Mouse (Mus musculus) CD4-positive, CD25-positive, alpha-beta regulatory T cell, adult 4 months (primary cell): ENCODE measurements around the gene Vkorc1l1. TPM values are rescaled to one million over a fixed set of nuclear protein-coding genes. Genes with fewer than 3 reads are reported as not detected.
"Not testable (repeated sequence)": the region's sequence is repeated elsewhere in the genome, so short reads cannot be mapped to it uniquely, and the experiment has no call there.

ENCODE experiments used
- ATAC-seq: one replicate; pipeline ENCODE4 v1.8.0; 2017
- polyA plus RNA-seq, 2 experiments: library from polyadenylated mRNA; unstranded; fragments of 100-300 nt; shearing (Covaris generic); gene quantifications; one replicate each; pipeline ENCODE4 v1.2.1; 2017

Vkorc1l1 gene
- 1 to 10 TPM; 5.0 to 6.2 TPM for polyA plus RNA-seq

DNA sequence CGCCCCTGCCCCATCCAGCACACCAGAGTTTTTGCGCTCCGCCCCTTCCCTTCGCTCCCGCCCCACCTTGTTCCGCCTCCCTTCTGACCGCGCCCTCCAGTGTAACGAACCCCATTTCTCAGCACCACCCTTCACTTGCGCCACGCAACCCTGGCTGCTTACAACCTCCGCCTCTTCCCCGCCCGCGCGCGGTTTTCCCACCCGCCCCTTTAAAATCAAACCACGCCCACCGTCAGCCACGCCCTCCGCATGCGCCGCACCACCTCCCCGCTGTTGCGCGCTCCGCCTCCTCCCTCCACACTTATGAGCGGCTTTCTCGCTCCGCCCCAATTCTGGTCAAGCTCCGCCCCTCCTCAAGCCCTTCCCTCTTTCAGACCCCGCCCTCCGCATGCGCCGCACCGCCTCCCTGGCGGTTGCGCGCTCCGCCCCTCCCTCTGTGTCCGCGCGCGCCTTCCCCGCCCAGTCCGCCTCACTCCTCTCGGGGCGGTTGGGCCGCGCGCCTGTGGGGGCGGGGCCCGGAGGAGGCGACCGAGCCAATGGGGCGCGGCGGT, at the start of gene Vkorc1l1:
Vkorc1l1 (plus strand) TSS at position 476 of the 551 bp plus-strand sequence.
- peak; percentile 91 for ATAC-seq

DNA sequence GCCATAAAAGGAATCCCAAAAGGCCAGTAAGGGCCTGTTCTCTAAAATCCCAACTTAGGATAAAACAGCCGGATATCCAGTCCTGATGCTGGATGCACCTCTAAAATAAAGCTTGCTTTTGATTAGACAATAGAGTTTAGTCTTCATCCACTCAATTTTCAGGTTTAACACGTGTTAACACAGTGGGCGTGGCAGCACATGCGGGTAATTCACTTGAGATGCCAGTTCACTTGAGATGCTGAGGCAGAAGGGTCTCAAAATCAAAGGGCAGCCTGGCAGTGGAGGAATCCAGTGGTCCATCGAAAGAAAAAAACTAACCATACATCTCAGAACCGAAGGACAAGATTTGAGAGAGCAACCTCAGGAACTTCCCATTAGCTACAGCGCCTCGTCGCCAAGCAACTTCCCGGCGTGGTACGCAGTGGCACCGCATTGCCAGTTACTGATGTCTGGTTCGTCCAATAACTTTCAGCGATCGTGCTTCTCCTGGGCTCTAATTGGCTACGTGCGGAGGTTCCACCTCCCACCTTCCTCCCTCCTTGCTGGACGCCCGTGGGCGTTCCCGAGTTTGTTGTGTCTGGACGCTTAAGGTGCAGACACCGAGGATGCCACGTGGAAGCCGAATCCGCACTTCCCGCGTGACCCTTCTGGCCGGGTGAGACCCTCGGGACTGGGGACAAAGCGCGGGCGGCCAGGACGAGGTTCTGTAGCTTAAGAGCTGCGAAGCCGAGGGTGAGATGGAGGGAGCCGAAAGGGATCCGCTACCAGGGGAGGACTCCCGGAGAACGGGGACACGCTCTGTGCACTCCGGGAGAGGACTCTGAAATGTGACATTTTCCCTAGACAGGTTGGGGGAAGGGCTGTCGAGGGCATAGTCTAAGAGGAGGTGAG, 46.3 kb upstream of the Vkorc1l1 start, which contains the start of gene Zbed5:
Zbed5 (plus strand) TSS at position 526 of the 891 bp plus-strand sequence.
- peak; percentile 100 for ATAC-seq

DNA sequence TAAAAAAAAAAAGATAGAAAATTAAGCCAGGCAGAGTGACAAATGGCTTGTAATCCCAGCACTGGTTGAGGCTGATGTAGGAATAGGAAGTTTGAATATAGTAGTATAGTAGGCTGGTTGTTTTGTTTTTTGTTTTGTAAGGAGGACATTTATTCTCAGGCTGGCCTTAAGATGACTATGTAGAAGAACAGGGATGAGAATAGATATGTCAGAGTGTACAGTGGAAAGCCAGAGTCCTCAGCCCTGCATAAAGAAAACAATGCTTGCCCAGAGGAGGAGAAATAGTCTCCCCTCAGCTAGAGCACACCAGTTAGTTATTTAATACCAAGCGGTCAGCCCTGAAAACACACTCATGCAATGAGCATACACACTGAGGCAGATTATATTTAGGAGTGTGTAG, 43.3 kb upstream of the Vkorc1l1 start, which contains the start of gene Phkg1:
Phkg1 (minus strand) TSS at position 101 of the 400 bp plus-strand sequence.
- no peak for ATAC-seq

DNA sequence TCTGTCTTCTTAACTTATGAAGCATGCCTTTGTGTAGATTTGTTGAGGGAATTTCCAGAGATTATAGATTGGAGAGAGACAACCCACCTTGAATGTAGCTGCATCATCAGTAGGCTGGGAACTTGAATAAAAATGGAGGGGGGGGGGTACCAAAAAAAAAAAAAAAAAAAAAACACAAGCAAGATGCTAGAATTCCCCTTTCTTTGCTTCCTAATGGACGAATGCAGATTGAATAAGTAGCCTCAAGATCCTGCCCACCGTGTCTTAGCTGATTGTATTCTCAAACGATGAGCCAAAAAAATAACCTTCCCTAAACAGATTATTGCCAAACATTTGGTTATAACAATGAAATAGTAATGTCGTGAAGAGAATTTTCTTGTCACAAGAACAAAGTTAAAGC, 34.0 kb upstream of the Vkorc1l1 start:
- ATAC-seq = no peak

DNA sequence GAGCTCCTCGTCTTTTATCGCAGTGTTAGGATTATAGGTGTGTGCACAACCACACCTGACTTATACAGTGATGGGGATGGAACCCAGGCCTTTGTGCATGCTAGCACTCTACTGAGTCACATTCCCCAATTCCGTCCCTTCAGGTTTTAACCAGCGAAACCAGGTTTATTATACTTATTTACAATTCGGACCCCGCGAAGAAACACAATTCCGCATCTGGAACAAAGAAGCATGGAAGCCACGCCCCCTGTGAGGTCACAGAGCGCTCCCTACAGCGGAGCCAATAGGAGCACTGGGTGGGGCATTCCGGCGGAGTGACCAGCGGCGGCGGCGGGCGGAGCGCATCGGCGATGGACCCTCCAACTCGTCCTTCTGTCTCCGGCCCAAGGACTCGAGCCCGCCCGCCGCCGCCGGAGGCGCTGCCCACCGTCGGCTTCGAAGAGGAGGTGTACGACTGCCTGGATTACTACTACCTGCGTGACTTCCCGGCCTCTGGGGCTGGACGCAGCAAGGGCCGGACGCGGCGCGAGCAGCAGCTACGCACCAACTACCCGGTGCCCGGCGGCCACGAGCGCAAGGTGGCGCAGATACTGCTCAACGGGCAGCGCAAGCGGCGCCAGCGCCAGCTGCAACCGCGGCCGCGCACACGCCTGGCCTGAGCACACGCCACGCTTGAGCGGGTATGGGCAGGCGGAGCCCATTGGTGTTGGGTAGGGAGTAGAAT, 33.4 kb upstream of the Vkorc1l1 start, which contains the start of gene Nupr1l:
Nupr1l (plus strand) TSS at position 299 of the 724 bp plus-strand sequence.
- peak; percentile 83 for ATAC-seq

DNA sequence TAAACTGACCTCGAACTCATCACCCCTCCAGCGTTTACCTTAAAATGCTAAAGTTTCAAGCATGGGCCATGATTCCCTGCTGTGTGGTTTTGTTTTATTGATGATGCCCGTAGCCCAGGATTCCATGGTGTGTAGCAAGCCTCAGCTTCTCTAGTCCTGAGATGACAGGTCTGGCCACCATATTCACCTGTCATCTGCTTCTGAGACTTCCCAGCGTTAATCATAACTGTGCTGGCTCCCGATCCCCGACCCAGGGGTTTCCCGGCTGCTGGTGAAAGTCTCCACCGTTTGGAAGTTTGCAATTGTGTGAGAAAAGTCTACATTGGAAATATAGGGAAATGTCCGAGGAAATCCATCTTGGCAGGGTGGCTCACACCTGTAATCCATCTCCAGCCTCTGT, 32.6 kb upstream of the Vkorc1l1 start:
- no peak for ATAC-seq

DNA sequence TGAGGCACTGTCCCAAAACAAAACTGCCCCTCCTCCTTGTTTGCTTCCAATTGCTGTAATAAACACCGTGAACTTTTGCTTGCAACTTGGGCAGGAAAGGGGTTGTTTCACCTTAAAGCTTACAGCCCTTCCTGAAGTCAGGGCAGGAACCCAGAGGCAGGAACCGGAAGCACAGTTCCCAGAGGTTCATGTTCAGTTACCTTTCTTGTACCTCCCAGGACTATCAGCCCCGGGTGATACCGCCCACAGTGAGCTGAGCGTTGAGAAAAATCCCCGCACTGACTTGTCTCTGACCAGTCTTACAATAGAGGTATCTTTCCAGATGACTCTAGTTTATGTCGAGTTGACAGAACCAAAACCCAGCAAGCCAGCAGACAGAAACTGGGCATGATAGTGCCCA, 32.2 kb upstream of the Vkorc1l1 start:
- ATAC-seq = no peak

DNA sequence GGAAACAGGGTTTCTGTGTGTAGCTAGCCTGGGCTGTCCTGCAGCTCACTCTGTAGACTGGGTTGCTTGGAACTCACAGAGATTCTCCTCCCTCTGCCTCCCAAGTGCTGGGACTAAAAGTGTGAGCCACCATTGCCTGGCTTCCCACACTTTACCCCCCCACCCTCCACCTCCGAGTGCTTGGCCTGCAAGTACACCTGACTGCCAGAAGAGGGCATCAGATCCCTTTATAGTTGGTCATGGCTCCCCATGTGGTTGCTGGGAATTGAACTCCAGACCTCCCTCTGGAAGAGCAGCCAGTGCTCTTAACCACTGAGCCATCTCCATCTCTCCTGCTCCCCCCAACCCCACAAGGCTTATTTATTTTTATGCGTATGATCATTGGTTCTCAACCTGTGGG, 27.7 kb upstream of the Vkorc1l1 start:
- ATAC-seq = peak; percentile 90

DNA sequence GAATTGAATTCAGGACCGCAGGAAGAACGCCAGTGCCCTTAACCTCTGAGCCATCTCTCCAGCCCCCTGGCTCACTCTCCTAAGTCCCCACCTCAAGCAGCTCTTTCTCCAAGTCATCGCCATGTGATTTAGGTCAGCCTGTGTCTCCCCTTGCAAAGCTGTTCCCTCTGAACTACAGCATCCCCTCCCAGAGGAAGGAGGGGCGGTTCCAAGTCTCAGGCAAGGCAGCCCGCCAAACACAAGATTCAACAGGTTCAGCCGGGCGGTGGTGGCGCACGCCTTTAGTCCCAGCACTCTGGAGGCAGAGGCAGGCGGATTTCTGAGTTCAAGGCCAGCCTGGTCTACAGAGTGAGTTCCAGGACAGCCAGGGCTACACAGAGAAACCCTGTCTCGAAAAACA, 26.3 kb upstream of the Vkorc1l1 start:
- not testable (repeated sequence) for ATAC-seq

DNA sequence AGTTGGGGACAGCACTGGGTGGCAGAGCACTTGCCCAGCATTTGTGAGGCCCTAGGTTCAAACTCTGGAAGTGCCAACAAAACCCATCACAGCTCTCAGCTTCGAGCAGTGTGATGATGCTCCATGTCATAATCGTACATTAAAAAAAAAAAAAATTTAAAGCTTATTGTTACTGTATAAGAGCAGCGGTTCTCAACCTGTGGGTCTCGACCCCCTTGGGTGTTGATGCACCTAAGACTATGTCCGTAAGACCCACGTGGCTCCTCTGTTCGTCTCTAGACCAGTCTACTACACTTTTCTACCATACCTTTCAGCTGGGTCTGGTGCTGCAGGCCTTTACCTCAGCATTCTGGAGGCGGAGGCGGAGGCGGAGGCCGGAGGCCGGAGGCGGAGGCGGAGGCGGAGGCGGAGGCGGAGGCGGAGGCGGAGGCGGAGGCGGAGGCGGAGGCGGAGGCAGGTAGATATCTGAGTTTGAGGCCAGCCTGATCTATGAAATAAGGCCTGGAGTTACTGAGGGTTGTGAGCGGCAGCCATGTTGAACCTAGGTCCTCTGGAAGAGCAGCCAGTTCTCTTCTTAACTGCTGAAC, 23.6 kb upstream of the Vkorc1l1 start:
- ATAC-seq = no peak

DNA sequence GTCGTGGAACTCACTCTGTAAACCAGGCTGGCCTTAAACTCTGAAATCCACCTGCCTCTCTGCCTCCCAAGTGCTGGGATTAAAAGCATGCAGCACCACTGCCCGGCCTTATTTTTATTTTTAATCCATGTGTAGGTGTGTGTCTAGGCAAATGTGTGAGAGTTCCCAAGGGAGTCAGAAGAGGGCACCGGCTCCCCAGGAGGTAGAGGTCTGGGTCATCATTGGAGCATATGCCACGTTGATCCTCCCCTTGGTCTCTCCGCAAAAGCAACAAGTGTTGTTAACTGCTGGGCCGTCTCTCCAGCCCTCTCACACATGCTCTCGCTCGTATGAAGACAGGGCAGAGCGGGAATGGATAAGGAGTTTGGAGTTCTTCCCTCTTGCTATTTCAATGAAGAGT, 23.0 kb upstream of the Vkorc1l1 start:
- no peak for ATAC-seq

DNA sequence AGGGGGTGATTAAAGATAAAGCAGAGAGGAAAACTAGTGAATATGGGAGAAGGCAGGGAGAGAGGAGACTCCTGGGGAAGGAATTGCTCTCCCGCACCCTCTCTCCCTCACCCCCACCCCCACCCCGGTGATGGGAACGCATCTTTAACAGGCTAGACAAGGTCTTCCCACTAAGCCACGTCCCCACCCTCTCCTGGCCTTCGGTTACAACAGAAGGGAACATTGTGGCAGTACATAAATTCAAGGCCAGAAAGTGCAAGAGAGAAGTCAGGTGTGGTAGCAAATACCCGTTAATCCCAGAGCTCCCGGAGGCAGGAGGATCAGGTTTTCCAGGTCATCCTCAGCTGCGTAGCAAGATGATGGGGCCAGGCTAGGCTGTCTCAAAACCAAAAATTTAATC, 22.4 kb upstream of the Vkorc1l1 start:
- ATAC-seq = no peak

DNA sequence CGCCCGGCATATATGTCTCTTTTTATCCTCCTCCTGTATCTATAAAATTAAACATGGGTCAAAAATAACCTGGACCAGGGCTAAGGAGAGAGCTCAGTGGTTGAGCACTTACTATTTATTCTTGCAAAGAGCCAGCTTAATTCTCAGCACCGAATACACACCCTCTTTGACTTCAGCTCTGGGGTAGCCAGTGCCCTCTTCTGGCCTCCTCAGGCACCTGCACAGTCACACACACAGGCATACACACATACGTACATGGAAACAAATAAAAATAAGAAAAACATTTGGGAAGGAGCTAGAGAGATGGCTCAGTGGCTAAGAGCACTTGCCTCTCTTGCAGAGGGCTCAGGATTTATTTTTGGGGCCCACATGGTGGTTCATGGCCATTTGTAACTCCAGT, 19.8 kb upstream of the Vkorc1l1 start:
- no peak for ATAC-seq

DNA sequence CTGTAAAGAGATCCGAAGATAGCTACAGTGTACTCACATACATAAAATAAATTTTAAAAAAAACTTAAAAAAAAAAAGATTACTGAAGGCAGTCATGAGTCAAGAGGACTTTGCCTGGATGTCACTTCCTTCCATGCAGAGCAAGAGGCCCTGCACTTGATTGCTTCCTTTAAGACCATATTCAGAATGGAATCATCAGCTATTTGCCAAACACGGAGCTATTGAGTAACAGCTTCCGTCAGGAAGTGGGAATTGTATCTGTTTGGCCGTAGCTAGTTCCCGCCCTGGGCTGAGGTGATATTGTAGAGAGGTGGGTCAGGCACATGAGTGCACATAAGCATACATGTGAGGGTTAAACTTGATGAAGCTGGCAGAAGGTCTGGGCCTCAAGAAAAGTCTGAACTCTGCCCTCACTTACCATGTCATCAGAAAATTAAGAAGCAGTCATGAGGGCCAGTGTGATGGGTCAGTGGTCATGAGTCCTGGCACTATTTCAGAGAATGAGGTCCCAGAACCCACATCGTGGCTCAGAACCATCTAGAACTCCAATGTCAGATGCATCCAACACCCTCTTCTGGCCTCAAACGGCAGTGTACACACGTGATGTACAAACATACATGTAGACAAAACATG, 16.8 kb upstream of the Vkorc1l1 start:
- ATAC-seq = no peak

DNA sequence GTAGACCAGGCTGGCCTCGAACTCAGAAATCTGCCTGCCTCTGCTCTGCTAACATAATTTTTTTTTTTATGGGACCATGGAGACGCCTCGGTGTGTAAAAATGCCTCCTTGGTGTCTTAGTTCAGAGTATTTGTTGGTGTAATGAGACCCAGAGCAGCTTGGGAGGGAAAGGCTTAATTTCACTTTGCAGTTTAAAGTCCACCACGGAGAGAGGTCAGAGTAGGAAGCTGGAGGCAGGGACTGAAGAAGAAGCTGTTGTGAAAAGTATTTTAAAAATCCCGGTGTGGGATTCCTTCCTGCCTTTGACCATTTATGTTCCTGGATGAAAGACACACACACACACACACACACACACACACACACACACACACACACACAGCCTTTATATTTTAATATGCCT, 15.8 kb upstream of the Vkorc1l1 start:
- ATAC-seq = no peak

DNA sequence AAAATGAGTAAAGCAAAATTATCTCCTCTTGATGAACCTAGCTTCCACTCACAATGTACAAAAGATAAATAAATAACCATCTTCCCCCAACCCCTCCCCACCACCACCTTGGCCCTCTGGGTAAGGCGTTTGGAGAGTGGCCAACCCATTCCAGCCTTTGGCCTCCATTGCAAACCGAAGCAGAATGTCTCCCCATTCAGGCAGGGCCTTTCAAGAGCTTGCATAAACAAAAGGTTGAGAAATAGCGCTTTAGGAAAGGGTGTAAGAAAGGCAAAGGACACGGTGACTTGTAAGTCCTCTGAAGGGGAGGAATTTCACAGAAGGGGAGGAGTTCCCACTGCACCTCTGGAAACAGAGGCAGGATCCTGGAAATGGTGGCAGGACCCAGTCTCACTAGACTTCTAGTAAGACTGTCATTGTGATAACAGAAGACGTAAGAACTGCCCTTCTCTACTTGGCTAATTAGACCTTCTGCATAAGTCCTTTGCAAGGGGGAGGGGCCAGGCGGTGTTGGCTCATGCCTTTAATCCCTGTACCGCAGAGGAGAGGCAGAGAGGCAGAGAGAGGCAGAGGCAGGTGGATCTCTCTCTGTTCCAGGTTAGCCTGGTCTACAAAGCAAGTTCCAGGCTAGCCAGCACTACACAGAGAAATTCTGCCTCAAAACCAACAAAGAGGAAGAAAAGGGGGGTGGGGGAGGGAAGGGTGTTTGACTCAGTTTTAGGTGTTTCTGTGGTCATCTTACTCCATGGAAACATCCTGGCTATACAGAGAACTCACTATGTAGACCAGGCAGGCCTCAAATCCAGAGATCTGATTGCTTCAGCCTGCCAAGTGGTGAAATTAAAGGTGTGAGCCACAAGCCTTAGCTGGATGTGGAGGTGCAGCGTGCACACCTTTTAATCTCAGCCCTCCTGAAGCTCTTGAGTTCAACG, 11.6 kb upstream of the Vkorc1l1 start:
- ATAC-seq = no peak

DNA sequence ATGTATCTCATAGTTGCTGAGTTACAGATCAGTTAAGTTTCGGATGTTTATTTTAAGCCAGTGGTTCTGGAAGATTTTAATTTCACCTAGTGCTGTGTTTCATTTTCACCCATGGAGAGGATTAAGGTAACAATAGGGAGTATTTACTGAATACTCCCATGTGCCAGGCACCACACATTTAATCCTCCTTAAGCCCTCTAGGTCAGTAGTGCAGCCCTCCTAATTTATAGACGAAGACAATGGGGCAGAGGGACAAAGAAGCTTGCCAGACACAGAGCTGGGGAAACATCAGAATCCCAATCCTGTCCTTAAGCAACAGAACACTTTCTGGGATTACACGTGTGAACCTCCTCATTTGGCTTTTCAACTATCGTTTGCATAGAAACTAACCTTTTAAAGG, 4.8 kb upstream of the Vkorc1l1 start:
- no peak for ATAC-seq

DNA sequence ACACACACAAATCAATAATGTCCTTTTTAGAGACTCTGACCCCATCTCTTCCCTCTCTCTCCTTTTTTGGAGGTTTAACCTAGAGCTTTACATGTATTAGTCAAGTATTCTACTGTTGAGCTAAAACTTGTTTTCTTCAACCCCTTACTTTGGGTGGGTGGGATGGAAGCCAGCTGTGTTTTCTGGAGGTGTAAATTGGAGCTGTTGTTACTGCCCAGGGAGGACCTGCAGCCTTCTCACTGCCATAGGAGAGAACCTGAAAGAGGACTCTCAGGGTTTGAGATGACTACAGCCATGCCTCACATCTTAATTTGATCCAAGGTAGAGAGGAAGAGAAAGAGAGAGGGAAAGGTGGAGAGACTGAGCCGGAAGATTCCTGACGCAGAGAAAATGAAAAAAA, 1.5 kb upstream of the Vkorc1l1 start:
- ATAC-seq = no peak

DNA sequence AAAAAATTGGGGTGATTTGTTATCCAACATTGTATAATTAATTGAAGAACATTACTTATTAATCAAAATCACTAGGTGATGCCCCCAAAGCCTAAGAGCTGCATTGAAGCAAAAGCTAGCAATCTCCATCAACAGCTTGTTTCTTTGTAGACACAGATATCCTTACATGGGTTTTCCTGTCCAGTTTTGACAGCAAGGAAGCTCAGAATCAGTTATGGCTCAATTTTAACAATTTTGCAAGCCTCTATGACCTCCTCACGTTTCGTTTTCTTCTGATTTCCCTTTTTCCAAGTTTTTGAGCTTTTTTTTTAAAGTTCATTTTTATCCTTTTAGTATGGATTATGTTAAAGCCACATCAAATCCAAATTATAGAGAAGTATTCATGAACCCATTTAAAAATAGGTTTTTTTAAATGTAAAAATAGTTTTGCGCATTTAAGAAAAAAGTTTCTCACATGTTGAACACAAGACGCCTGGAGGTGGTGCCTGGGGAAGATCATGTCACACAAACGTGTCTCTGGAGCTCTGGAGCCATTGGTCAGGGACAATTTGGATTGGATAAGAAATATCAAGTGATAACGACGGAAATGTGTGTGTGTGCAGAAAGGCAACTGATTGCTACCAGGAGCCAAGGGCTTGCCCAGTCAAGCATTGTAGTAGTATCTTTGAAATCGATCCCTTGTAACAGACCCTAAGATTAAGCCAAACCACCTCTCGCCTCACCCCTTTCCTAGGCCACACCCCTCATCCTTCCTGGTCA, 855 bp upstream of the Vkorc1l1 start:
- ATAC-seq = no peak
